Mouse (Mus musculus): Measurements from ENCODE around the gene Mrps35.

GRCm38 (mm10) chr6:147094771-147095170 is 52.2 kb downstream of the Mrps35 start:
- TF ChIP-seq POLR2A (IDR thresholded peaks at IDR 0.05; ENCODE audit: low read depth, low read length), result no peak
- no peak for TF ChIP-seq CTCF (IDR thresholded peaks at IDR 0.05; ENCODE audit: extremely low read depth, insufficient read length, insufficient replicate concordance, low read depth, low read length)

Measured in small intestine, adult 2 months (tissue).